8 mouse cellular contexts compared by ENCODE assay signal in genomic region chr11:88459946-88460736, GRCm38 (mm10).
DNase-seq lines count a peak whose midpoint lies in the region; ATAC-seq and TF ChIP-seq lines count a peak whose summit lies in the region.

No protein-coding gene starts in this region.

- H3K36me3 ChIP-seq in heart, embryonic 11.5 days (ENCODE audit: control insufficient read depth, insufficient read depth, low read length) = no peaks in the 10 kb centered on the region
- H3K36me3 ChIP-seq in kidney, postnatal 0 days (ENCODE audit: insufficient read depth, low read length) = no peaks in the 10 kb centered on the region

- H3K4me3 ChIP-seq in gastrocnemius, adult 2 months = no peak overlapping the region
- H3K4me3 ChIP-seq in heart, embryonic 11.5 days (ENCODE audit: low read depth, low read length) = no peak overlapping the region
- no peak overlapping the region for H3K4me3 ChIP-seq in kidney, postnatal 0 days (replicated peaks; ENCODE audit: low read depth, low read length)

- peak overlapping the region; percentile 1; the same call in 1 of the 2 replicates for H3K27ac ChIP-seq in gastrocnemius, adult 2 months
- H3K27ac ChIP-seq in heart, embryonic 11.5 days (ENCODE audit: low read depth, low read length) = peak overlapping the region; percentile 70; the same call in 1 of the 2 replicates
- H3K27ac ChIP-seq in kidney, postnatal 0 days = peak overlapping the region; percentile 82

- WGBS in heart, embryonic 11.5 days (ENCODE audit: insufficient replicate concordance) = 48% methylated on average over 19 of the region's 19 CpGs
- WGBS in kidney, postnatal 0 days = 17% methylated on average over 19 of the region's 19 CpGs

- no peak for ATAC-seq in heart, embryonic 11.5 days (replicated peaks; ENCODE audit: insufficient number of reproducible peaks, low FRiP score, low TSS enrichment)
- ATAC-seq in kidney, postnatal 0 days (replicated peaks; ENCODE audit: low FRiP score, low read depth) = peak; percentile 77

- DNase-seq in gastrocnemius, adult 2 months = no peak
- no peak for DNase-seq in gastrocnemius, postnatal 4 days (ENCODE audit: low spot score in 2 of 2)
- DNase-seq in kidney, postnatal 0 days (ENCODE audit: low spot score) = peak; percentile 95
- DNase-seq in neural tube, embryonic 10.5 days (ENCODE audit: extremely low spot score, low spot score) = peak; percentile 50
- DNase-seq in right cerebral cortex, postnatal 4 days = no peak
- DNase-seq in adrenal gland, adult (ENCODE audit: inconsistent age in 2 of 2, low spot score in 1 of 2) = no peak
- no peak for DNase-seq in adrenal gland, postnatal 10 days

- intact Hi-C loops in gastrocnemius, adult 2 months (cut with DNase I) = no loop called here

- H3K4me2 ChIP-seq in heart, embryonic 11.5 days = no peak overlapping the region
- 0 out of 2 replicates have a peak overlapping the region, but pooled peaks have one; percentile 4 for H3K4me2 ChIP-seq in kidney, postnatal 0 days (ENCODE audit: low read length)

- H3K27me3 ChIP-seq in heart, embryonic 11.5 days (ENCODE audit: control insufficient read depth, insufficient read depth, low read length) = no peaks in the 10 kb centered on the region
- H3K27me3 ChIP-seq in kidney, postnatal 0 days (ENCODE audit: insufficient read depth, low read length) = no peaks in the 10 kb centered on the region

- H3K9me3 ChIP-seq in heart, embryonic 11.5 days (replicated peaks; ENCODE audit: control insufficient read depth, low read length) = no peaks in the 10 kb centered on the region
- H3K9me3 ChIP-seq in kidney, postnatal 0 days (replicated peaks; ENCODE audit: low read length) = no peaks in the 10 kb centered on the region

- TF ChIP-seq CTCF in gastrocnemius, adult 2 months (IDR thresholded peaks at IDR 0.05) = no peak
- no peak for TF ChIP-seq CTCF in kidney, postnatal 0 days (IDR thresholded peaks at IDR 0.05; ENCODE audit: low read depth)

- H3K9ac ChIP-seq in heart, embryonic 11.5 days (ENCODE audit: low read depth, low read length) = 0 out of 2 replicates have a peak overlapping the region, but pooled peaks have one; percentile 40
- no peak overlapping the region for H3K9ac ChIP-seq in kidney, postnatal 0 days (ENCODE audit: low read depth, low read length)

- peaks cover 57% of the 10 kb centered on the region for H3K4me1 ChIP-seq in heart, embryonic 11.5 days (ENCODE audit: control insufficient read depth, insufficient read depth, low read length)
- H3K4me1 ChIP-seq in kidney, postnatal 0 days (replicated peaks; ENCODE audit: insufficient read depth, low read length) = peaks cover 27% of the 10 kb centered on the region

Comparison
In these comparisons a context has a peak if more than half of its experiments do, and no peak if none do; other contexts are left out.
1. DNase-seq: peak in kidney, postnatal 0 days (single experiment) and neural tube, embryonic 10.5 days (single experiment); none in gastrocnemius, adult 2 months (single experiment), gastrocnemius, postnatal 4 days (0 of 2), right cerebral cortex, postnatal 4 days (single experiment), adrenal gland, adult (0 of 2) and adrenal gland, postnatal 10 days (single experiment).
2. H3K27ac ChIP-seq: peak in every context shown above with its lines; median percentile 82 in kidney, postnatal 0 days; 70 in heart, embryonic 11.5 days; 1 in gastrocnemius, adult 2 months.